Mouse (Mus musculus): Measurements from ENCODE around the gene Guca2a. TPM values are rescaled to one million over a fixed set of nuclear protein-coding genes. Genes with fewer than 3 reads are reported as not detected.

The Guca2a gene
- polyA plus RNA-seq, 1 experiment, result not detected

DNA sequence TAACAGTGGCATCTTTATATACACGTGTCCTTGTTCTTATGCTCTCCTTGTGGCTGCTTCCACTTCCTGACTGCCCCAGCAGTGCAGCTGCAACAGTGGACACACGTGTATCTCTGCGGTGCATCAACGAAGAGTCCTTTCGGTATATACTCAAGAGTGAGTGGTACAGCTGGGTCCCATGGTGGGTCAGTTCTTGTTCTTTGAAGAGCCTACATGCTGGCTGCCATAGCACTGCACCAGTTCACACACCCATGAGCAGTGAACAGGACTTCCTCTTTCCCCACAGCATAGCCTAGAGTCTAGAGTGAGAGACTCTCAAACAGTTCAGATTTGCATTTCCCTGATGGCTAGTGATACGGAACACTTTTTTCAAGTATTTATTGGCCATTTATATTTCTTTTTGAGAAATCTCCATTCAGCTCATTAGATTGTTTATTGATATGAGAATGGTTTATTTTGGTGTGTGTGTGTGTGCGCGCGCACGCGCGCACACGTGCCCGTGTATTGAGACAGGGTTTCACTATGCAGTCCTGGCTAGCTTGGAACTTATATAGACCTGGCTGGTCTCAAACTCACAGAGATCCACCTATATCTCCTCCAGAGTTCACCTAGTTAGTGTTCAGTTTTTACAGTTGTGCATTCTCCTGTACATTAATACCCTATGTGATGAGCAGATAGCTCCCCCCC lies 26.0 kb downstream of the Guca2a start:
- Histone ChIP-seq H3K4me1 (ENCODE audit: control insufficient read depth, insufficient read depth, low read length) (peaks cover 25% of the 10 kb centered on the region), H3K27ac (ENCODE audit: insufficient read depth, low read depth, low read length) (peak overlapping the region; percentile 62), H3K4me3 (ENCODE audit: insufficient read depth, low read length) (no peak overlapping the region)
- TF ChIP-seq POLR2A (IDR thresholded peaks at IDR 0.05; ENCODE audit: borderline replicate concordance, low read depth, low read length) (no peak), CTCF (IDR thresholded peaks at IDR 0.05; ENCODE audit: low read depth, low read length) (no peak)

DNA sequence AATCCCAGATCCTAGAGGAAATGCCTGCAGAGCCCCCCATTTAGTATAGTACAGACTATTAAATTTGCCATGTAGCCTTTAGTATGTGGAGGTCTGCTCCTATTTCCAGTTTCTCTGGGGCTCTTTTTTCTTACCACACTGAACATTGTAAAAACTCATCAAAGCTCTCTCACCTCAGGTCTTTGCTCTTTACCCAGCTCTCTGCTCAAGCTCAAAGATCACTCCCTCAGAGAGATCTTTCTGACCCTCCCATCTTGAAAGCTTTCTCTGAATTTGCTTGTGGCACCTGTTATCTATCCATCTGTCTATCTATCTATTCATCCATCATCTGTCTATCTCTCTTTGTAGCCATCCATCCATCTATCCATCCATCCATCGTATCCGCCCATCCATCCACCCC lies 27.7 kb downstream of the Guca2a start:
- TF ChIP-seq CTCF (IDR thresholded peaks at IDR 0.05; ENCODE audit: low read depth, low read length) (no peak), POLR2A (IDR thresholded peaks at IDR 0.05; ENCODE audit: borderline replicate concordance, low read depth, low read length) (no peak)
- Histone ChIP-seq H3K27ac (ENCODE audit: insufficient read depth, low read depth, low read length) (no peak overlapping the region), H3K4me1 (ENCODE audit: control insufficient read depth, insufficient read depth, low read length) (peaks cover 25% of the 10 kb centered on the region), H3K4me3 (ENCODE audit: insufficient read depth, low read length) (no peak overlapping the region)

DNA sequence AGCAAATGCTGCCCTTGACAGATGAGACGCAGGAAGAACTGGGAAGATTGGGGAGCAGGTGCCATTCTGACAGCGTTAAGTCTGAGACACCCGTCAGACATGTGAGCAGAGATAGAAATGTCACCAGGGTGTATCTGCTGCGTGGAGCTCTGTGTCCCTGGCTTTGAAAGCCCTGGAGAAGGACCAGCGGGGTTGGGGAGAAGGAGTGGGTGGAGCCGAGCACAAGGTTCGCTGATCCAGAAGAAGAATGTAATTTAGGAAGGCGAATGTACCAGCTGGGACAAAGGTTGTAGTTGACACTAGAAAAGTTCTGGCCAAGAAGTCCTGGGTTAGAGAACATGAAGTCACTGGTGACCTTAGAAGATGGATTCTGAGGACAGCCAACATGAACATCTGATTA lies 28.6 kb downstream of the Guca2a start:
- TF ChIP-seq POLR2A (IDR thresholded peaks at IDR 0.05; ENCODE audit: borderline replicate concordance, low read depth, low read length) (no peak), CTCF (IDR thresholded peaks at IDR 0.05; ENCODE audit: low read depth, low read length) (no peak)
- H3K4me3 ChIP-seq (ENCODE audit: insufficient read depth, low read length), result no peak overlapping the region
- no peak overlapping the region for H3K27ac ChIP-seq (ENCODE audit: insufficient read depth, low read depth, low read length)
- peaks cover 21% of the 10 kb centered on the region for H3K4me1 ChIP-seq (ENCODE audit: control insufficient read depth, insufficient read depth, low read length)

DNA sequence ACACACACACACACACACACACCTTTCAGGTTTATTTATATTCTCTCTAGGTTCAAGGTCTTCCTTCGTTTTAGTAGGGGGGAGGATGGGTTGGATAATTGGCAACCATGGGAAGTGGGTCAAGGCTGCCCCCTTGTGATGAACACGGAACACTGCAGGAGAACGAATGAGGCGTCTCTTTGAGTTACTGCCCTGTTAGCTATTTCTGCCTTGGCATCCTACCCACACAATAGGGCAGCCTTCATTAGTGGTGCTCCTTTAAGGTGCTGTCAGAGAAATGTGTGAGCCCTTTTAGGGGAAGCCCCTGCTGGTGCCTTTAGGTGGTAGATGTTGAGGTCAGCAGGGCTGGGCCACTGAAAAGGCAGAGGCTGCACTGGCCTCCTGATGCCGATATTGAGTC lies 29.9 kb downstream of the Guca2a start:
- TF ChIP-seq CTCF (IDR thresholded peaks at IDR 0.05; ENCODE audit: low read depth, low read length) (peak; percentile 64), POLR2A (IDR thresholded peaks at IDR 0.05; ENCODE audit: borderline replicate concordance, low read depth, low read length) (no peak)
- no peak overlapping the region for H3K4me3 ChIP-seq (ENCODE audit: insufficient read depth, low read length)
- H3K4me1 ChIP-seq (ENCODE audit: control insufficient read depth, insufficient read depth, low read length), result peaks cover 12% of the 10 kb centered on the region
- H3K27ac ChIP-seq (ENCODE audit: insufficient read depth, low read depth, low read length), result no peak overlapping the region

DNA sequence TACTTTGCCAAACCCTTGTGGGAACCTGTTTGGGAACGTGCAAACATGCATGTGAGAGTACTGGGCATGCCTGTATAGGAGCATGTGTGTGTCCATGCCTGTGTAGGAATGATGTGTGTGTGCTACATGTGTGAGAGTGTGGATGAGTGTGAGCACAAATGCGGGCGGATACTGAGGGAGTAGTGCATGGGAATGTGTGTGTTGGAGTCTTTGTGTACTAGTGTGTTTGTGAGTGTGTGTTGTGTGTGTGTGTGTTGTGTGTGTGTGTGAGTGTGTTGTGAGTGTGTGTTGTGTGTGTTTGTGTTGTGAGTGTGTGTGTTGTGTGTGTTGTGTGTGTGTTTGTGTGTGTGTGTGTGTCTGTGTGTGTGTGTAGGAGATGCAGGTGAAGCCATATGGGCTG lies 30.7 kb downstream of the Guca2a start:
- Histone ChIP-seq H3K27ac (ENCODE audit: insufficient read depth, low read depth, low read length) (no peak overlapping the region), H3K4me1 (ENCODE audit: control insufficient read depth, insufficient read depth, low read length) (peaks cover 6% of the 10 kb centered on the region), H3K4me3 (ENCODE audit: insufficient read depth, low read length) (no peak overlapping the region)
- TF ChIP-seq POLR2A (IDR thresholded peaks at IDR 0.05; ENCODE audit: borderline replicate concordance, low read depth, low read length), result no peak
- no peak for TF ChIP-seq CTCF (IDR thresholded peaks at IDR 0.05; ENCODE audit: low read depth, low read length)

DNA sequence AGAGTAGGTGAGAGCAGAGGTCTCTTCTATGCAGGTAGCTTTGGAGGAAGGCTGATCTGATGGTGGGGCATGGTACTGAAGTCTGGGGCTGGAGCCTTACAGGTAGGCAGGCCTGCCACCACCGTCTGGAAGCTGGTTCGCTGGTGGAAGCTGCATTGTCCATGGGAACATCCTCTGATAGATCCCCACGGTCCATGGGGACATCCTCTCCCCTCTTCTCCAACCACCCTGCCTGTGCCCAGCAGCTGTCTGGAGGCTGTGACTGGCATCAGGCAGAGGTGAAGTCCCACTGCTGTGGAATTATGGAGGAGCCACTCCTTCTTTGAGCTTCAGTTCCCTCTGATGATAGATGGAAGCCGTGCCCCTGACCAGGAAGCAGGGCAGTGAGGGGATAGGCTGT lies 31.1 kb downstream of the Guca2a start:
- H3K27ac ChIP-seq (ENCODE audit: insufficient read depth, low read depth, low read length), result no peak overlapping the region
- H3K4me3 ChIP-seq (ENCODE audit: insufficient read depth, low read length), result no peak overlapping the region
- H3K4me1 ChIP-seq (ENCODE audit: control insufficient read depth, insufficient read depth, low read length), result peaks cover 3% of the 10 kb centered on the region
- TF ChIP-seq POLR2A (IDR thresholded peaks at IDR 0.05; ENCODE audit: borderline replicate concordance, low read depth, low read length), result no peak

DNA sequence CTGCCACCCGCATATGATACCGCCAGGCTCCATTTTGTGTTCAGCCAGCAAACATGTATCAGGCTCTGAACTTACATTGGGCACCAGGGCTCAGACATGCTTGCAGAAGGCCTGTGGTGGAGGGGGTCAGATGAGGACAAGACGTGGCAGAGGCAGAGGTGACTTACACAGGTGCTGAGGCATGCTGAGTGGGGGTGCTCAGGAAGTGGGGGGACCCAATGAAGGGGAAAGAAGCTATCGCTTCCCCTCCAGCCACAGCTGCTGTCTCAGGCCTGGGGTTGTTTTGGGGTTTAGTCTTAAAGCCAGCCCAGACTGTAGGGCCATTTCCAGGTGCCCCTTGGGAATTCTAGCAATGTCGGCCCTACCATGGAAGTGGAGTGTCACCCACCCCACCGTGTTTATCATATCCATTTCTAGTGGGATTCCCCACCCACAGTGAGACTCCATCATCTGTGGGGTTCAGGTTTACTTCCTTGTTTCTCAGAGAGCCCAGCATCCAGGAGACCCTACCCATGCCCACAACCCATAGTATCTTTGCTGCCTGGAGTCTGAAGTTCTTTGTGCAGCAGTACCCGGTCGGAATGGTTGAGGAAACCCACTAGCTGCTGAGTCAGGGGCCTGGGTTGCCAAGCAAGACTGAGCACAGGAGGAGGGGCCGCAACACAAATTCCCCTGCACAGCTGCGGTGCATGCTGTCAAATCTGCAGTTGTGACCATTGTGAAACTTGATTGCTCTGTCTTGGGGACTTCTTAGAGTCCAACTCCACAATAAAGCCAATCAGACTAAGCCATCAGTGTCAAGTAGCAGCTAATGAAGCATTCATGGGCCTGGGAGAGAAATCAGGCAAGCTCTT lies 32.1 kb downstream of the Guca2a start:
- TF ChIP-seq POLR2A (IDR thresholded peaks at IDR 0.05; ENCODE audit: borderline replicate concordance, low read depth, low read length), result no peak
- no peak for TF ChIP-seq CTCF (IDR thresholded peaks at IDR 0.05; ENCODE audit: low read depth, low read length)
- no peaks in the 10 kb centered on the region for H3K4me1 ChIP-seq (ENCODE audit: control insufficient read depth, insufficient read depth, low read length)
- H3K27ac ChIP-seq (ENCODE audit: insufficient read depth, low read depth, low read length), result no peak overlapping the region
- H3K4me3 ChIP-seq (ENCODE audit: insufficient read depth, low read length), result no peak overlapping the region

DNA sequence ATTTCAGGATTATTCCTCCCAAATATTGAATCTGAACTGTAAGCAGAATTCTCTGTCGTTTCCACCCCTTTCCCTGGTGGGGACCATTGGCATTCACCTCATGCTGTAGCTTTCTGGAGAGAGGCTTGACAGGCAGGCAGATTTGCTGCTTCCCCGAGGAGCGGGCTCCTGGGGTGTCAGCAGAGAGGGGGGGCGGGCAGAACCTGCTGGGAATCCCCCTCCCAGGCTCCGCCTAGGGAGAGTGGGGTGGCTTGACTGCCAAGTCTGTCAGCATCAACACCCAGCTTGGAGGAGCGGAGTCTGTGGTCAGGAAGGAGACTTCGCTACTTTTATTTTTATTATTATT lies 32.7 kb downstream of the Guca2a start:
- Histone ChIP-seq H3K4me3 (ENCODE audit: insufficient read depth, low read length) (no peak overlapping the region), H3K4me1 (ENCODE audit: control insufficient read depth, insufficient read depth, low read length) (no peaks in the 10 kb centered on the region), H3K27ac (ENCODE audit: insufficient read depth, low read depth, low read length) (no peak overlapping the region)
- TF ChIP-seq CTCF (IDR thresholded peaks at IDR 0.05; ENCODE audit: low read depth, low read length), result no peak
- TF ChIP-seq POLR2A (IDR thresholded peaks at IDR 0.05; ENCODE audit: borderline replicate concordance, low read depth, low read length), result no peak

DNA sequence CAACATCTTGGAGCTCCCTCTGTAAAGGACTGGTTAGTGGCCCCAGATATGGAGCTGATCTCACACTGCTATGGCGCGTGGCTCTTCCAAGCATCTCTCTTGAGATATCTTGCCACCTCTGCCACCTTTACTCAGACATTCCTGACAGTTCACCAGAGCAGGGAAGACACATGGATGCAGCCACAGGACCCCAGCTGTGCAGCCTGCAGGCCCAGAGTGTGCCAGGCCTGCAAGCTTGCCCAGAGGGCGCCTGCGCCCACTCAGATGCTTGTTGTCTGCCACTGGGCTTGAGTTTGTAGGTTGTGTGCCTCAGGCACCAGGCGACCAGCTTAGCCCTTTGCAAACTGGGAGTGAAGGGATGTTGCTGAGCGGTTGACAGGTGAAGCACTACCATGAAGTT lies 33.2 kb downstream of the Guca2a start:
- Histone ChIP-seq H3K27ac (ENCODE audit: insufficient read depth, low read depth, low read length) (no peak overlapping the region), H3K4me3 (ENCODE audit: insufficient read depth, low read length) (no peak overlapping the region), H3K4me1 (ENCODE audit: control insufficient read depth, insufficient read depth, low read length) (no peaks in the 10 kb centered on the region)
- no peak for TF ChIP-seq POLR2A (IDR thresholded peaks at IDR 0.05; ENCODE audit: borderline replicate concordance, low read depth, low read length)
- no peak for TF ChIP-seq CTCF (IDR thresholded peaks at IDR 0.05; ENCODE audit: low read depth, low read length)

DNA sequence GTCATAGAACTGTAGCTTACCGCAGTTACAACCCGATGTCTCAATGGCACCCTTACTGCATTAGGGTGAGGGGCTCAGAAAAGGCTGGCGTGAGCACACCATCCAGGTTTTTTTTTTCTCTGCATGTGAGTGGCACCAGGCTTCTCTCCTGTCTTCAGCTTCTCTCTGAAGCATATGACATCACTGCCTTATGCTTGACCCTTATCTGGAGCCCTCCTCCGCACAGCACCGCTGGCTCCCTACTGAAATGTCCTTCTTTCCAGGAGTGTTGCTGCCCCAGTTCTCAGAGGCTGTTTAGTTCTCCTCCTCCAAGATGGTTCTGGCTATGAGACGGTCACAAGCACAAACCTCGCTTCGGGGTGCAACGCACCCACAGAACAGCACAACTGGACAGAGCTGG lies 33.7 kb downstream of the Guca2a start:
- Histone ChIP-seq H3K4me3 (ENCODE audit: insufficient read depth, low read length) (no peak overlapping the region), H3K4me1 (ENCODE audit: control insufficient read depth, insufficient read depth, low read length) (no peaks in the 10 kb centered on the region)
- TF ChIP-seq POLR2A (IDR thresholded peaks at IDR 0.05; ENCODE audit: borderline replicate concordance, low read depth, low read length) (no peak), CTCF (IDR thresholded peaks at IDR 0.05; ENCODE audit: low read depth, low read length) (no peak)

More for the DNA sequence above, 33.7 kb downstream of the Guca2a start:
- H3K27ac ChIP-seq (ENCODE audit: insufficient read depth, low read depth, low read length), result no peak overlapping the region
